Mouse (Mus musculus): Measurements from ENCODE around the gene Gm3238. TPM values are rescaled to one million over a fixed set of nuclear protein-coding genes. Genes with fewer than 3 reads are reported as not detected.
"Not testable (repeated sequence)": the region's sequence is repeated elsewhere in the genome, so short reads cannot be mapped to it uniquely, and the experiment has no call there.

Gm3238 gene
- total RNA-seq (2021), result not detected in 2 replicates
- long read RNA-seq, experiment 1, result 0 reads
- long read RNA-seq, experiment 2, result 0 reads

DNA sequence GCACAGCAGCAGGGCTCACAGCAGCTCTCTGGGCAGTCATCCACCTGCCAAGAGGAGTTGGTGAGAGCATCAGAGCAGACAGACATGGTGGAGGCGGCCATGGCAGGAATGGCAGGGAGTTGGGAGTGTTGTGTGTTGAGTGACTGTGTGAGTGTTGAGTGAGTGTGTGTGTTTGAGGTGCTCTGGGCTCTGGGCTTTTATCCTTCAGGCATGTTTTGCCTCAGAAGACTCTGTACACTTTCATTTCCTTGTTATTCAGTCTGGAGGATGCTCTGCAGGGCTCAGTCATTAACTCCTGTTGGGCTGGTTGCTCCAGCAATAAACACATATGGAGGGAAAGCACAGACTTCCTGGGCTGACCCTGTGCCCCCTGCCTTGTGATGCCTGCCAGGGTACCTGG lies at the start of gene Gm3238:
Gene Gm3238 (minus strand): TSS at position 101 of the 400 bp plus-strand sequence.
- not testable (repeated sequence) for DNase-seq

DNA sequence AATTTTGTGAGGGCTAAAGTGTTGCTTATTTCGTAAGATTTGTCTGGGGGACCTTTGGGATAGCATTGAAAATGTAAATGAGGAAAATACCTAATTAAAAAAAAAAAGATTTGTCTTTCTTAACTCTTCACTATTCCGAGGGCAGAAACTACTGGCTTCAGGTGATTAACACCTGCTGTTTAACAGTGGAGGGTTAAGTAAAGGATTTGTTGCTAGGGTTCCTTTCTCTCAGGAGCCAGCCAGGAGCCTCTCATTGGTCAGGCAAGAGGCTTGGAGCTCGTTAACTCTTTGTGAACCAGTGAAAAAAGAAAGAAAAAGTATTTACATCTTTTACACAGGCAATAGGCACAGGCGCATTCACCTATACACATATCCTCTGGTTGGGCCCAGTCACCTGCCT lies 48.1 kb upstream of the Gm3238 start:
- no peak for DNase-seq

DNA sequence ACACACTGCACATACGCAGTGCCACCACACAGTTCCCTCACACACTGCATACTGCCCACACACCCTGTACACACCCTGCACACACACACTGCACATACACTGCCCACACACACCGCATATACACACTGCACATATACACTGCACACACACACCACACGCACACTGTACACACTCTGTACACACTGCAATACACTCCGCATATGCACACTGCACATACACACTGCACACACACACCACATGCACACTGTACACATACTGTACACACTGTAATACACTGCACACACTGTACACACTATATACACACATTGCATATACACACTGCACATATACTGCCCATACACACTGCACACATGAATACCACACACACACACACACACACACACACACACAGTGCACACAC lies 47.4 kb upstream of the Gm3238 start:
- no peak for DNase-seq

DNA sequence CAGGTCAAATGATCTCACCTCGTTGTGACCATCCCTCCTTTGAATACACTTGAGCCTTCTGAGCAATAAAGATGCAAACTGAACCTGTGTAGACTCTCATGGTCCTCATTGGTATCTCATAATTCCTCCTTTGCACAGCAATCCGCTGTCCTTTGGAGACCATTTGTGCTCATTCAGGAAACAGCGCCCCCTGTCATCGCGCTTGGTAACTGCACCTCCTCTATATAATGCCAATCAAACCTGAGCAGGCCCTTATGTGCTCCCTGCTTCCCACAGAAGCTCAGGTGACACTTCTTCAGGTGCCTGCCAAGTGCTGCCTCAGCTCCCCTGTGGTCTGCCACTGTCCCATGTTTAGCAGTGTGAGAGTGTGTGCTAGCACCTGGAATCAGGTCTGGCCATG lies 44.4 kb upstream of the Gm3238 start:
- DNase-seq, result peak; percentile 53

DNA sequence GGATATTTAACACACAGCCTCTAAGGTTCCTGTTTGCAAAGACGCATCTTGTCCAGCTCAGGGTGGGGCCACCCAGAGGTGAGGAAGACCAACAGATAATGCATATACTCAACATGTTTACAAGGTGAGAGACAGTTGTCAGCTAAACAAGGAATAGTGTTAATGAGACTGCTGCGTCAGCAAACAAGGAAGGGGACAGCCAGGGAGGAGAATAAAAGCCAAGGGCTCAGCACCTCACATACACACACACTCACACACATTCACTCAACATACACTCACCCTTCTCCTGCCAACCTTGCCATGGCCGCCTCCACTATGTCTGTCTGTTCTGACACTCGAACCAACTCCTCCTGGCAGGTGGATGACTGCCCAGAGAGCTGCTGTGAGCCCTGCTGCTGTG lies 43.3 kb upstream of the Gm3238 start, which contains the start of gene Gm2696:
Gene Gm2696 (plus strand): TSS at position 301 of the 400 bp plus-strand sequence.
- DNase-seq, result no peak

DNA sequence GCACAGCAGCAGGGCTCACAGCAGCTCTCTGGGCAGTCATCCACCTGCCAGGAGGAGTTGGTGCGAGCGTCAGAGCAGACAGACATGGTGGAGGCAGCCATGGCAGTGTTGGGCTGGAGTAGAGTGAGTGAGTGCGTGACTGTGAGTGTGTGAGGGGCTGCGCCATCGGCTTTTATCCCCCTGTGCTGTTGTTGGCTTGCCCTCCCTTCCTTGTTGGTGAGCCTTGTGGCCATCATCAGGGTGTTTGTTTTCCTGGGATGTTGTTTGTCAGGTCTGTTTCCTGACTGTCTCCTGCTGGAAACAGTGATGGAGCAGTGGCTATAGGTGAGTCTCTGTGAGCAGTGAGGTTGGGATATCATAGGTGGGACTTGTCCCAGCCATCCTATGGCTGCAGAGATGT lies 40.6 kb upstream of the Gm3238 start, which contains the start of gene Gm9507:
Gene Gm9507 (minus strand): TSS at position 101 of the 400 bp plus-strand sequence.
- DNase-seq, result no peak

DNA sequence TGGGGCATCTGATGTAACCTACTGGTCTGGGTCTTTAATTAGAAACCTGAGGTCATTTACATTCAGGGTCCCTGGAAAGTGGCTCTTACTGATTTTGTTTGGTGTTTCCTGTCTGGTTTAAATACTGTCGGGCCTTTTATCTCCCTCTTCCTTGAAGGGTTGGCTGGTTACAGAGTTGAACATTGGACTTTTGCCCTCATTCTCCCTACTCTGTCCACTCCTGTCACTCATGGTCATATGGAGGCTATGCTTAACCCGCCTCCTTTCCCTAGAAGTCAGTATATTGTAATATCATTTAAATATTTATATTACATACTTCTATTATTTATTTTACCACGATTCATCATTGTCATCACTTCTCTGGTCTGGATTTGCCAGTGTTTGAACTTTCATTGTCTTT lies 33.0 kb upstream of the Gm3238 start:
- no peak for DNase-seq

DNA sequence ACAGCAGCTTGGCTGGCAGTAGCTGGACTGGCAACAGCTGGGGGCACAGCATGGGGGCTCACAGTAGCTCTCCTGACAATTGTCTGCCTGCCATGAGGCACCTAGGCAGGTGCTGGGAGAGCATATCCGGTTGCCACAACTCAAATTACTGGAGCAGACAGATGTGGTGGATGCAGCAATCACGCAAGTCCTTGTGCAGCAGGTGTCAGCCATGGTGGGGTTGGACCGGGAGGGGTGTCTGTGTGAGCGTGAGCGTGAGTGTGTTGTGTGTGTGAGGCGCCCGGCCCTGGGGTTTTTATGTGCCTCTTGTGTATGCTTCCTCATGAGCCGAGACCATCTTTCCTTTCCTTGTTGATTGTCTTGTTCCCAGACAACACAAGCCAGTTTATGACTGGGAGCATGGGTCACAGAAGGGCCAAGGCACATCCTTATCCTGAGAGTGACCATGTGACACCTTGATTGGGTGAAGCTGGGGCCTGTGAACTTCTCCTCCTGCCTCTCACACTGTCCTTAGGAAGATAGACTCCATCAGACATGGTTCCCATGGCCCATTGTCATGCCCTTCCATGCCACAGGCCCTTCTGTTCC lies 27.9 kb upstream of the Gm3238 start, which contains the start of gene Gm19668:
Gene Gm19668 (minus strand): TSS at position 213 of the 588 bp plus-strand sequence.
- no peak for DNase-seq

DNA sequence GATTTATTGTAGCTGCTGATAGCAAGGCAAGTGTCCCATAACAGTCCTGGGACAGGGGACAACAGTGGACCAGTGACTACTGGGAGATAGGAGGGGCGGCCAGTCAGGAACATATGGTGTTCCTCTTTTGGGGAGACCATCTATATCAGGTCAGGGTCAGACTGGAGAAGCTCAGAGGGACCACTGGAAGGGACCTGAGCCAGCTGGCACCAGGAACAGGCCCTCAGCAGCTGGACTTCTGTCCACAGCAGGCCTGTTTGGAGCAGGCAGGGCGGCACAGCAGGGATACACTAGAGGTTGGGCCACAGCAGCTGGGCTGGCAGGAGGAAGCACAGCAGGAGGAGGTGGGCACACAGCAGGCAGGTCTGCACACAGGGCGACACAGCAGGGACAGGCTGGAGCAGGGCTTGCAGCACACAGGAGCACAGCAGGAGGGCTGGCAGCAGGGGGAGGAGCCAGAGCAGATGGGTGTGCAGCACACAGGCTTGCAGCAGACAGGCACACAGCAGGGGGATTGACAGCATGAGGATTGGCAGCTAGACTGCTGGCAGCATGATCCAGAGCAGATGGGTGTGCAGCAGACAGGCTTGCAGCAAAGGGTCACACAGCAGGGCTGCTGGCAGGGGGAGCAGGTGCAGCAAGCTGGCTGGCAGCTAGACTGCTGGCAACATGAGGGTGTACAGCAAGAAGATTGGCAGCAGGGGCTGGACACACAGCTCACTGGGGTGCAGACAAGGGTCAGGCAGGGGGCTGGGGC lies 27.2 kb upstream of the Gm3238 start:
- not testable (repeated sequence) for DNase-seq

DNA sequence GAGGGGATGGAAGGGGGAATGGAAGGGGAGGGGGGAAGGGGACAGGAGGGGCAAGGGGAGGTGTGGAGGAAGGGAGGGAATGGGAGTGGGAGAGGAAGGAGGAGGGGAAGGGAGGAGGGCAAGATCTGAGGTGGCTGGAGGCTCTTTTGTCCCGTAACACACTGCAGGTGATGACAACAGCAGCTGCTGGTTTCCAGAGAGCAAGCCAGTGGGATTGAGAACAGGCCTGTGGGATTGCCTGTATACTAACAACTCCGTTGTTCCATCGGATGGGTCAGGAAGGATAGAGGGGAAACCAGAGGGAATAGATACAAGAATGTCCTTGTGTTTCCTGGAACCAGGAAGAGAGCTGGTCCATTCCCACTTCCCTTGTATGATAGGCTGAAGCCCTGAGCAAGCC lies 26.6 kb upstream of the Gm3238 start:
- DNase-seq, result no peak

DNA sequence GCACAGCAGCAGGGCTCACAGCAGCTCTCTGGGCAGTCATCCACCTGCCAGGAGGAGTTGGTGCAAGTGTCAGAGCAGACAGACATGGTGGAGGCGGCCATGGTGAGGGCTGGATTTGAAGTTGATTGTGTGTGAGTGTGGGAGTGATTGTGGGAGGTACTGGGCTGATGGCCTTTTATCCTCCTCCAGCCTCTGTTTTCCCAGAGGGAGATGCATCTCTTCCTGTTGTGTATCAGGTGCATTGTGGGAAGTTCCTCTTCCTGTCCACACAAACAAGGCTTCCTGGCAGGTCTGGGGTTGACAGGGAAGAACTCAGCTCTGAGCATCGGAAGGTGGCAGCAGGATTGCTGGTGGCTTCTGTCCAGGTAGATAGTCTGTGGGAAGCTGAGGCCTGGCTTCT lies 23.9 kb upstream of the Gm3238 start, which contains the start of gene Gm9639:
Gene Gm9639 (minus strand): TSS at position 101 of the 400 bp plus-strand sequence.
- DNase-seq, result no peak

DNA sequence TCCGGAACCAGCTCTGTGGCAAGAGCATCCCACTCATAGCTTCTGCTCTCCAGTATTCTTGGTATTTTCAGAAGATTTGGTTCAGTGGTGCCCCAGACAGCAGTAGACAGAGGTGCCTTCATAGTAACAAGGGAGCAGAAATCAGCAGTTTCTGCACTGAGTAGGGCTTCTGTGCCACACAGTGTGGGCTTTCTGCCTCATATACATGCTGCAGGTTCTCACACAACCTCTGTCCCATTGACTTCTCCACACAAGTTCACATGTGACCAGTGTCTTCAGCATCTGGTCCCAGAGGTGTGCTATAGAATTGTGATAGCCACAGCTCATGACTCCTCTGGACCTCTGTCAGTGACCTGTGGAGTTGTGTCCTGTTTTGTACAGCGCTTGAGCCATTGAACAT lies 17.5 kb upstream of the Gm3238 start:
- no peak for DNase-seq

DNA sequence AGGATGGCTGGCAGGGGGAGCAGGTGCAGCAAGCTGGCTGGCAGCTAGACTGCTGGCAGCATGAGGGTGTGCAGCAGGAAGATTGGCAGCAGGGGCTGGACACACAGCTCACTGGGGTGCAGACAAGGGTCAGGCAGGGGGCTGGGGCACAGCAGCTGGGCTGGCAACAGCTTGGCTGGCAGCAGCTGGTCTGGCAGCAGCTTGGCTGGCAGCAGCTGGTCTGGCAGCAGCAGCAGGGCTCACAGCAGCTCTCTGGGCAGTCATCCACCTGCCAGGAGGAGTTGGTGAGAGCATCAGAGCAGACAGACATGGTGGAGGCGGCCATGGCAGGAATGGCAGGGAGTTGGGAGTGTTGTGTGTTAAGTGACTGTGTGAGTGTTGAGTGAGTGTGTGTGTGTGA lies 16.8 kb upstream of the Gm3238 start, which contains the start of gene Gm7137:
Gene Gm7137 (minus strand): TSS at position 325 of the 400 bp plus-strand sequence.
- DNase-seq, result peak; percentile 16

DNA sequence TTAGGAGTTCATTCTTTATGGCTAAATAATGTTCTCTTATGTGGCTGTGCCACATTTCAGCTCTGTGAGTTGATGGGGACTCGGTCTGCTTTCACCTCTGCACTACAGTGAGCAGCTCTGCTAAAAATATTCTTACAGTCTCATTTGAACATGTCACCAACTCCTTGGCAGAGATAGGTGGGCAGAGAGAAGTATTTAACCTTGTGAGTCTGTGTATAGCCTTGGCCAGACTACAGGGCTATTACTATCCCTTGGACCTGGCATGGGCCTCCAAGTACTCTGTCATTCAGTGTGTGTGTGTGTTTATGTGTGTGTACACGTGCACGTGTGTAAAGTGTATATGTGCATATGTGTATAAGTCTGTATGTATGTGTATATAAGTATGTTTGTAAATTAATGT lies 12.3 kb upstream of the Gm3238 start:
- DNase-seq, result not testable (repeated sequence)

DNA sequence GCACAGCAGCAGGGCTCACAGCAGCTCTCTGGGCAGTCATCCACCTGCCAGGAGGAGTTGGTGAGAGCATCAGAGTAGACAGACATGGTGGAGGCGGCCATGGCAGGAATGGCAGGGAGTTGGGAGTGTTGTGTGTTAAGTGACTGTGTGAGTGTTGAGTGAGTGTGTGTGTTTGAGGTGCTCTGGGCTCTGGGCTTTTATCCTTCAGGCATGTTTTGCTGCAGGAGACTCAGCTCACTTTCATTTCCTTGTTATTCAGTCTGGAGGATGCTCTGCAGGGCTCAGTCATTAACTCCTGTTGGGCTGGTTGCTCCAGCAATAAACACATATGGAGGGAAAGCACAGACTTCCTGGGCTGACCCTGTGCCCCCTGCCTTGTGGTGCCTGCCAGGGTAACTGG lies 11.3 kb upstream of the Gm3238 start, which contains the start of gene Gm3250:
Gene Gm3250 (minus strand): TSS at position 101 of the 400 bp plus-strand sequence.
- DNase-seq, result not testable (repeated sequence)

DNA sequence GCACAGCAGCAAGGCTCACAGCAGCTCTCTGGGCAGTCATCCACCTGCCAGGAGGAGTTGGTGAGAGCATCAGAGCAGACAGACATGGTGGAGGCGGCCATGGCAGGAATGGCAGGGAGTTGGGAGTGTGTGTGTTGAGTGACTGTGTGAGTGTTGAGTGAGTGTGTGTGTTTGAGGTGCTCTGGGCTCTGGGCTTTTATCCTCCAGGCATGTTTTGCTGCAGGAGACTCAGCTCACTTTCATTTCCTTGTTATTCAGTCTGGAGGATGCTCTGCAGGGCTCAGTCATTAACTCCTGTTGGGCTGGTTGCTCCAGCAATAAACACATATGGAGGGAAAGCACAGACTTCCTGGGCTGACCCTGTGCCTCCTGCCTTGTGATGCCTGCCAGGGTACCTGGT lies 5.7 kb upstream of the Gm3238 start, which contains the start of gene Gm7138:
Gene Gm7138 (minus strand): TSS at position 101 of the 400 bp plus-strand sequence.
- not testable (repeated sequence) for DNase-seq

DNA sequence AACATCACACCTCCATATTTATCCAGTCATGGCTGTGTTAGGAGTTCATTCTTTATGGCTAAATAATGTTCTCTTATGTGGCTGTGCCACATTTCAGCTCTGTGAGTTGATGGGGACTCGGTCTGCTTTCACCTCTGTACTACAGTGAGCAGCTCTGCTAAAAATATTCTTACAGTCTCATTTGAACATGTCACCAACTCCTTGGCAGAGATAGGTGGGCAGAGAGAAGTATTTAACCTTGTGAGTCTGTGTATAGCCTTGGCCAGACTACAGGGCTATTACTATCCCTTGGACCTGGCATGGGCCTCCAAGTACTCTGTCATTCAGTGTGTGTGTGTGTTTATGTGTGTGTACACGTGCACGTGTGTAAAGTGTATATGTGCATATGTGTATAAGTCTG lies 1.0 kb upstream of the Gm3238 start:
- DNase-seq, result not testable (repeated sequence)

DNA sequence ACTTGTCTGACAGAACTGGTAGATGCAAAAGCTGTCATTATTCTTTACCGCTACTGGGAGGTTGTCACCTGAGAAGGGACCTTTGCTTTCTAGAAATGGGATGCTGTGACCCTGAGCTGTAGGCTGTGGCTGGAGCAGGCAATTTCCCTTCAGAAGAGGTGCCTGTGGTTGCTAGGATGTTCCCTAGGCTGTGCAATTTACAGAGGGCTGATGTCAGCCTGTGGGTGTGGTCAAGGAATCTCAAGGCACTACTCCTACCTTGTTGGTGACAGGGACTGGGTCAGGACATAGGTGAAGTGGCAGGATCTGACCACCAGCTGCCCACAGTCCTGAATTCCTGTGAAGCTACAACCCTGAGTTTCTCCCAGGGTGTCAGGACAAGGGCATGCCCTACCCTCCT lies 1.4 kb downstream of the Gm3238 start:
- no peak for DNase-seq

DNA sequence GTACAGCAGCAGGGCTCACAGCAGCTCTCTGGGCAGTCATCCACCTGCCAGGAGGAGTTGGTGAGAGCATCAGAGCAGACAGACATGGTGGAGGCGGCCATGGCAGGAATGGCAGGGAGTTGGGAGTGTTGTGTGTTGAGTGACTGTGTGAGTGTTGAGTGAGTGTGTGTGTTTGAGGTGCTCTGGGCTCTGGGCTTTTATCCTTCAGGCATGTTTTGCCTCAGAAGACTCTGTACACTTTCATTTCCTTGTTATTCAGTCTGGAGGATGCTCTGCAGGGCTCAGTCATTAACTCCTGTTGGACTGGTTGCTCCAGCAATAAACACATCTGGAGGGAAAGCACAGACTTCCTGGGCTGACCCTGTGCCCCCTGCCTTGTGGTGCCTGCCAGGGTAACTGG lies 11.5 kb downstream of the Gm3238 start, which contains the start of gene Gm3233:
Gene Gm3233 (minus strand): TSS at position 101 of the 400 bp plus-strand sequence.
- not testable (repeated sequence) for DNase-seq

DNA sequence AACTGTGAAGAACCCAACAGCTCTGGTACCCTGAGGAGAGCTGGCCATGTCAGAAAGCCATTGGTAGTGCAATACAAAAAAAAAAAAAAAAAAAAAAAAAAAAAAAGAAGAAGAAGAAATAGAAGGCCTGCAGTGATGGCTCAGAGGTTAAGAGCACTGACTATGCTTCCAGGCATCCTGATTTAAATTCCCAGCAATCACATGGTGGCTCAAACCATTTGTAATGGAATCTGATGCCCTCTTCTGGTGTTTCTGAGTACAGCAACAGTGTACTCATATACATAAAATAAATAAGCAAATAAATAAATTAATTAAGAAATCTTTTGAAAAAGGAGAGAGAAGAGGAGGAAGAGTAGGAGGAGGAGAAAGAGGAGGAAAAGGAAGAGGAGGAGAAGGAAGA lies 17.7 kb downstream of the Gm3238 start:
- no peak for DNase-seq

DNA sequence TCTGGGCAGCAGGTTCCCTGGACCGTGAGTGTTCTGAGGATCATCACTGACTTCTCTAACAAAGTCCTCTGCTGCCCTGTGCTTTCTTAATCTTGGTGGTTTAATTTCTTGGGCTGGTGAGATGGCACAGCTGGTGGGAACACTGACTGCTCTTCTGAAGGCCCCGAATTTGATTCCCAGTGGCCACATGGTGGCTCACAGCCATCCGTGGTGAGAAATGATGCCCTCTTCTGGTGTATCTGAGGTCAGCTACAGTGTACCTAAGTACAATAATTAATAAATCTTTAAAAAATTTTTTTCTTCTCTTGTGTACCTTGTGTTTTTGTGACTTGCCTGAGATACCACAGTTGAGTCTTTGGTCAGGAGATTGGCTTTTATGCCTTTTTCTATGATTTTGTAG lies 18.8 kb downstream of the Gm3238 start:
- DNase-seq, result not testable (repeated sequence)

DNA sequence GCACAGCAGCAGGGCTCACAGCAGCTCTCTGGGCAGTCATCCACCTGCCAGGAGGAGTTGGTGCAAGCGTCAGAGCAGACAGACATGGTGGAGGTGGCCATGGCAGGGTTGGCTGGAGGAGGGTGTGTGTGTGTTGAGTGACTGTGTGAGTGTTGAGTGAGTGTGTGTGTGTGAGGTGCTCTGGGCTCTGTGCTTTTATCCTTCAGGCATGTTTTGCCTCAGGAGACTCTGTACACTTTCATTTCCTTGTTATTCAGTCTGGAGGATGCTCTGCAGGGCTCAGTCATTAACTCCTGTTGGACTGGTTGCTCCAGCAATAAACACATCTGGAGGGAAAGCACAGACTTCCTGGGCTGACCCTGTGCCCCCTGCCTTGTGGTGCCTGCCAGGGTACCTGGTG lies 19.9 kb downstream of the Gm3238 start, which contains the start of gene Gm9736:
Gene Gm9736 (minus strand): TSS at position 101 of the 400 bp plus-strand sequence.
- not testable (repeated sequence) for DNase-seq

DNA sequence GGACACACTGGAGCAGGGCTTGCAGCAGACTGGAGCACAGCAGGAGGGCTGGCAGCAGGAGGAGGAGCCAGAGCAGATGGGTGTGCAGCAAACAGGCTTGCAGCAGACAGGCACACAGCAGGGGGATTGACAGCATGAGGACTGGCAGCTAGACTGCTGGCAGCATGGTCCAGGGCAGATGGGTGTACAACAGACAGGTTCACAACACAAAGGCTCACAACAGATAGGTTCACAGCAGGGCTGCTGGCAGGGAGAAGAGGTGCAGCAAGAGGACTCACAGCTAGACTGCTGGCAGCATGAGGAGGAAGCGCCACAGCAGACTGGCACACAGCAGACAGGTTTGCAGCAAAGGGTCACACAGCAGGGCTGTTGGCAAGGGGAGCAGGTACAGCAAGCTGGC lies 20.4 kb downstream of the Gm3238 start:
- DNase-seq, result not testable (repeated sequence)

Measured in adrenal gland, postnatal 14 days (tissue).